Mouse (Mus musculus): ENCODE measurements at regions not wholly inside any gene's neighbourhood (a gene's known extent, or its start where the extent isn't known, plus 50 kb on each side); places are given as distances from the start of the nearest gene placed in this dataset.

- TF ChIP-seq CTCF (IDR thresholded peaks at IDR 0.05; ENCODE audit: extremely low read depth, insufficient read length, insufficient replicate concordance, low read depth, low read length) (no peak), POLR2A (IDR thresholded peaks at IDR 0.05; ENCODE audit: low read depth, low read length) (no peak)
Measured at GRCm38 (mm10) chr1:75680366-75680765, 134.3 kb downstream of the Slc4a3 start.
